Mouse (Mus musculus): Measurements from ENCODE around the gene Aurkb. TPM values are rescaled to one million over a fixed set of nuclear protein-coding genes. Genes with fewer than 3 reads are reported as not detected.

Gene Aurkb
- total and polyA plus RNA-seq, 3 experiments, result 0.21 to 1.1 (median 0.59) TPM

DNA sequence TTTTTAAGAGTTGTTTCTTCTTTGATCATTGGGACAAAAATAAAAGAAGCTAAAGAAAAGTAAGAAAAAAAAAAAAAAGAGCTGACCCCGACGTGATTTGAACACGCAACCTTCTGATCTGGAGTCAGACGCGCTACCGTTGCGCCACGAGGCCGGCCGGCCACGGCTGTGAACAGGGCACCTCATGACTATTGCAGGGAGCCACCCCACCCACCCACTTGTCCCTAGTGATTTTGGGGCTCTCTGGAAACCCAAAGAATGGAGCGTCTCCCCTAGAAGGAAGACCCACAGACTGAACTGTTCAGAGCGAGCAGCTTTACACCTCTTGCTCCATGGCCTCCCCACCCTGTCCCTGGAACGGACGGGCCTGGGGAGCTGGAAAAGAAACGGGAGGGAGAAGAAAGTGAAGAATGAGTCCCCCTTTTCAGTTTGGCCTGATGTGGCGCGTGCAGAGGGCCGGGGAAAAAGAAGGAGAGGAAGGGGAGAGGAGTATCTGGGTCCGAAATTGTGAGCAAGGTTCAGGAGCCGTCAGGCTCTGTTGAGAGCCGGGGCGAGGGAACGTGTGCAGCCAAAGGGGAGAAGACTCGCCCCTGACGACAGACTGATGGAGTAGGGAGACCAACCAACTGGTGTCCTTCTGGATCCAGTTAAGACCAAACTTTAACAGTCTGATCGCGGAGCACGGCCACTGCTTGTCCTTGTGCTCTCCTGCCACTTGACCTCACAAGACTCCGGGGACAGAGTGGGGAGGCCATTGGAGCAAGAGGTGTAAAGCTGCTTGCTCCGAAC is 18.2 kb downstream of the Aurkb start:
- DNase-seq, result peak; percentile 74 to 90
- 1% methylated on average over 31 of the region's 31 CpGs for WGBS
- Histone ChIP-seq H3K4me3 (peak overlapping the region; percentile 73), H3K27ac (peak overlapping the region; percentile 83), H3K79me2 (replicated peaks; ENCODE audit: control insufficient read depth, insufficient read depth, low read length) (no peaks in the 10 kb centered on the region), H3K4me1 (ENCODE audit: control insufficient read depth, insufficient read depth, low read length) (peaks cover 13% of the 10 kb centered on the region), H3K9ac (ENCODE audit: low read depth, low read length) (peak overlapping the region; percentile 81), H3K36me3 (ENCODE audit: control insufficient read depth, insufficient read depth, low read length) (no peaks in the 10 kb centered on the region), H3K27me3 (ENCODE audit: control insufficient read depth, insufficient read depth, low read length) (no peaks in the 10 kb centered on the region)
- intact Hi-C loops (cut with DNase I), result loop anchor here (1.0 to 10.0 kb wide), 4 partner anchors 22 to 261 kb away; partner anchors contain the start of genes Cntrob, Kcnab3 and Trappc1
- TF ChIP-seq POLR2A (IDR thresholded peaks at IDR 0.05; ENCODE audit: insufficient read depth, low read depth, low read length) (peak; percentile 40; the same call in 1 of the 2 replicates), CTCF (IDR thresholded peaks at IDR 0.05) (no peak), EP300 (IDR thresholded peaks at IDR 0.05; ENCODE audit: insufficient read depth, low read depth, low read length) (peak; percentile 78)

DNA sequence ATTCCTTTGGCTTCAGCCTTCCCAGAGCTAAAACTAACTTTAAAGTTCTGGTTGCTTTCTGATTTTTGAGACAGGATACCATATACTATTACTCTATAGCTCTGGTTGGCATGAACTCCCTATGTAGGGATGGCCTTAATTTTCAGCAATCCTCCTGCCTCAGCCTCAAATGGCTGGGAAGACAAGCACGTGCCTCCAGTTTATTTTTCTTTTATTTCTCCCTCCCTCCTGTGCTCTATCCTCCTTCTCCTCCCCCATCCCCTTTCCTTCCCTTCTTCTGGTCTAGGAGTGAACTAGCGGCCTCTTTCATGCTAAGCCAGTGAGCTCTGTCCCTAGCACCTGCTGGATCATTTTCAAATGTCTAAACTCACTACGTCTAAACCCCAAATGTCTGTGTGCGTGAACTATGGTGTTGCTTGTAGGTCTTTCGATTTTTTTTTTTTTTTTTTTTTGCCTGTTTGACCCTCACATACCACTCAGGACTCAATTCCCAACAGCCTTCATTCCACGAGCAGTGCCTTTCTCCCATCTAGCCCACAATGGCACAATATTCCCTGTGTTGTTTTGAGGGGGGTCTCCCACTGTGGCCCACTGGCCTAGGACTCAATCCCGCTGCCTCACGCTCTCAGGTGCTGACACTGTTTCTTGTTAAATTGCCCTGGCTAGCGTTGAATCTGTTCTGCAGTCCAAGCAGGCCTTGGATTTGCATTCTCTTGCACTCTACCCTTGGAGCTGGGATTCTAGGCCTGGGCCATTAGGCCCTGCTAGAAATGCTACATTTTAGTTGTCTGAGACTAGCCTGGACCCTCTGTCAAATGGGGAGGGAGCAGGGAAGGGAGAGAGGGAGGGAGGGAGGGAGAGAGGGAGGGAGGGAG is 19.0 kb downstream of the Aurkb start:
- intact Hi-C loops (cut with DNase I), result loop anchor here (5.0 to 10.0 kb wide), 2 partner anchors 183 to 260 kb away; partner anchors contain the start of genes Cntrob, Kcnab3 and Trappc1
- no peak for DNase-seq
- peak overlapping the region; percentile 77 for H3K27ac ChIP-seq
- no peaks in the 10 kb centered on the region for H3K27me3 ChIP-seq (ENCODE audit: control insufficient read depth, insufficient read depth, low read length)
- H3K9ac ChIP-seq (ENCODE audit: low read depth, low read length), result peak overlapping the region; percentile 81
- 75% methylated on average over 9 of the region's 9 CpGs for WGBS
- peak overlapping the region; percentile 73 for H3K4me3 ChIP-seq
- H3K4me1 ChIP-seq (ENCODE audit: control insufficient read depth, insufficient read depth, low read length), result peaks cover 13% of the 10 kb centered on the region
- H3K79me2 ChIP-seq (replicated peaks; ENCODE audit: control insufficient read depth, insufficient read depth, low read length), result no peaks in the 10 kb centered on the region
- H3K36me3 ChIP-seq (ENCODE audit: control insufficient read depth, insufficient read depth, low read length), result no peaks in the 10 kb centered on the region
- TF ChIP-seq EP300 (IDR thresholded peaks at IDR 0.05; ENCODE audit: insufficient read depth, low read depth, low read length), result no peak
- TF ChIP-seq POLR2A (IDR thresholded peaks at IDR 0.05; ENCODE audit: insufficient read depth, low read depth, low read length), result no peak
- no peak for TF ChIP-seq CTCF (IDR thresholded peaks at IDR 0.05)

DNA sequence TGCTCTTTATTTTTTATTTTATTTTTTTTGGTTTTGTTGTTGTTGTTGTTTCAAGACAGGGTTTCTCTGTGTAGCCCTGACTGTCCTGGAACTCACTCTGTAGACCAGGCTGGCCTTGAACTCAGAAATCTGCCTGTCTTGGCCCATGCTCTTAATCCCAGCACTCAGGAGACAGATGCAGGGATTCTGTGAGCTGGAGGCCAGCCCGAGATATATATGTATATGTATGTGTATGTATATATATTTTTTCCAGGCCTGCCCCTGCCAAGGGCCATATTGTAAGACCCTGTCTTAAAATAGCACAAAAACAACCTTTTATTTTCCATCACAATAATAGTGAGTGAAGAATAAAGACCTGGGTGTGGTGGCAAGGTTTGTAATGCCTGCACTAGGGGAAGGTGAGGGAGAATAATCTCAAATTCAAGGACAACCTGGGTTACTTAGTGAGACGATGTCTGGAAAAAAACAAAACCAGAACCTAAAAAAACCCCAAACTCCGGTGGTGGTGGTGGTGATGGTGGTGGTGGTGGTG is 20.0 kb downstream of the Aurkb start:
- Histone ChIP-seq H3K4me3 (no peak overlapping the region), H3K27me3 (ENCODE audit: control insufficient read depth, insufficient read depth, low read length) (no peaks in the 10 kb centered on the region), H3K27ac (no peak overlapping the region), H3K4me1 (ENCODE audit: control insufficient read depth, insufficient read depth, low read length) (peaks cover 15% of the 10 kb centered on the region), H3K9ac (ENCODE audit: low read depth, low read length) (no peak overlapping the region), H3K79me2 (replicated peaks; ENCODE audit: control insufficient read depth, insufficient read depth, low read length) (no peaks in the 10 kb centered on the region), H3K36me3 (ENCODE audit: control insufficient read depth, insufficient read depth, low read length) (no peaks in the 10 kb centered on the region)
- WGBS, result 77% methylated on average over 3 of the region's 3 CpGs
- intact Hi-C loops (cut with DNase I), result loop anchor here (10.0 kb wide), 1 partner anchor 259 kb away; the partner anchor contains the start of genes Cntrob, Kcnab3 and Trappc1
- no peak for DNase-seq
- TF ChIP-seq POLR2A (IDR thresholded peaks at IDR 0.05; ENCODE audit: insufficient read depth, low read depth, low read length) (no peak), EP300 (IDR thresholded peaks at IDR 0.05; ENCODE audit: insufficient read depth, low read depth, low read length) (no peak), CTCF (IDR thresholded peaks at IDR 0.05) (no peak)

DNA sequence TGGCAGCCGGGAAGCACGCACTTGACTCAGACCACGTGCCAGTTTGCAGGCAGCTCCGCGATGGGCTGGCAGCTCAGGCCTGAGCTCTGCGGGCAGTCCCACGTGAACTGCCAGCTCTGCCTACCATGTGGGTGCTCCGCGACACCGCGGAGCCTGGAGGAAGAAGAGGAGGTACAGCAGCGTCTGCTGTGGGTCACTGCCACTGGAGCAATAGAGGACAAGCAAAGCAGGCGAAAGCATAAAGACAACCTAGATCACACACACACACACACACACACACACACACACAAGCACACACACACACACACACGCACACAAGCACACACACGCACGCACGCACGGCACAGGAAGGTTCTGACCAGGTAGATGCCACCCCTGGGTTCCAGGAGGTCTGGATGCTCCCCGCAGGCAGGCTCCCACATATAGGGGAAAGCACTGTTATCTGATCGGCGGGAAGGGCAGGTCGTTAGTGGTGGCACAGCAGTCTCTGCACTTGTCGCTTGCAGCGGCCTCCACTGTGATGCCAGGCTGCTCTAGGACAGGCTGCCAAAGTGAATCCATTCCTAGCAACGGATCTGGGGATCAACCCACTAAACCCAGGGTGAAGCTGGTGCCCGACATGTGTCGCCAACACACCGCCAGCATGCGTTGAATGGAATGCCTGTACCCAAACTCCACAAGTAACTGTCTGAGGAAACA is 20.9 kb downstream of the Aurkb start:
- Histone ChIP-seq H3K4me3 (no peak overlapping the region), H3K27ac (no peak overlapping the region), H3K36me3 (ENCODE audit: control insufficient read depth, insufficient read depth, low read length) (no peaks in the 10 kb centered on the region), H3K4me1 (ENCODE audit: control insufficient read depth, insufficient read depth, low read length) (peaks cover 15% of the 10 kb centered on the region), H3K9ac (ENCODE audit: low read depth, low read length) (peak overlapping the region; percentile 10), H3K27me3 (ENCODE audit: control insufficient read depth, insufficient read depth, low read length) (no peaks in the 10 kb centered on the region), H3K79me2 (replicated peaks; ENCODE audit: control insufficient read depth, insufficient read depth, low read length) (no peaks in the 10 kb centered on the region)
- intact Hi-C loops (cut with DNase I), result loop anchor here (10.0 kb wide), 1 partner anchor 258 kb away; the partner anchor contains the start of genes Cntrob, Kcnab3 and Trappc1
- peak in 1 of 2 experiments; percentile 63 for DNase-seq
- no peak; the same call in 1 of the 2 replicates for TF ChIP-seq POLR2A (IDR thresholded peaks at IDR 0.05; ENCODE audit: insufficient read depth, low read depth, low read length)
- 0 out of 2 replicates have a peak, but pooled peaks have one; percentile 12 for TF ChIP-seq EP300 (IDR thresholded peaks at IDR 0.05; ENCODE audit: insufficient read depth, low read depth, low read length)
- WGBS, result 13% methylated on average over 29 of the region's 29 CpGs

DNA sequence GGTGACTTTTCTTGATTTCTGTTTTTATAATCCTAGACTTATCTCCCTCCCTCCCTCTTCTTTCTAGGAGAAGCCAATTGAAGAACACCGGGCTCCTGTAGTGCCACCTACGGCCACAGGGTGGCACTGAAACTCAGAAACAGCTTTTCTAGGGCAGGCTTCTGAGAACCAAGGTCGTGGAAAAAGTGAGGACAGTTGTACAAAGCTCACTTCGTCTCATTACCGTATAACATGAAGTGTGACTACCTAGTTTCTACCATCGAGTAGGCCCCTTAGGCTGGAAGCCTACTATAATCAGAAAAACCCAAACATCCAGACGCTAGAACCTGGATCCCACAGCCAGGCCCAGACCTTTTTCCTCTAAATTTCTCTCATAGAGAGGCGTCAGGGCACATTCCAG is 21.5 kb downstream of the Aurkb start:
- TF ChIP-seq POLR2A (IDR thresholded peaks at IDR 0.05; ENCODE audit: insufficient read depth, low read depth, low read length), result no peak
- TF ChIP-seq EP300 (IDR thresholded peaks at IDR 0.05; ENCODE audit: insufficient read depth, low read depth, low read length), result peak; percentile 80; the same call in 1 of the 2 replicates
- no peak for TF ChIP-seq CTCF (IDR thresholded peaks at IDR 0.05)
- H3K9ac ChIP-seq (ENCODE audit: low read depth, low read length), result peak overlapping the region; percentile 51; the same call in 1 of the 2 replicates

More for the DNA sequence above, 21.5 kb downstream of the Aurkb start:
- DNase-seq, result peak; percentile 90 to 93
- Histone ChIP-seq H3K4me1 (ENCODE audit: control insufficient read depth, insufficient read depth, low read length) (peaks cover 13% of the 10 kb centered on the region), H3K4me3 (no peak overlapping the region), H3K79me2 (replicated peaks; ENCODE audit: control insufficient read depth, insufficient read depth, low read length) (no peaks in the 10 kb centered on the region), H3K27ac (peak overlapping the region; percentile 81), H3K36me3 (ENCODE audit: control insufficient read depth, insufficient read depth, low read length) (no peaks in the 10 kb centered on the region), H3K27me3 (ENCODE audit: control insufficient read depth, insufficient read depth, low read length) (no peaks in the 10 kb centered on the region)
- 4% methylated on average over 8 of the region's 8 CpGs for WGBS
- intact Hi-C loops (cut with DNase I), result loop anchor here (1.0 to 10.0 kb wide), 4 partner anchors 24 to 258 kb away; partner anchors contain the start of genes 9130213A22Rik, Cntrob, Kcnab3 and Trappc1

All from heart, adult 2 months (tissue).